Mouse (Mus musculus): ENCODE results near the gene Laptm5.

Gene Laptm5

GRCm38 (mm10) chr4:130913077-130913476 lies at the start of gene Laptm5:
Laptm5 (plus strand) TSS chr4:130913125.
- DNase-seq (ENCODE audit: low read depth, low spot score), result peak; percentile 89

DNA sequence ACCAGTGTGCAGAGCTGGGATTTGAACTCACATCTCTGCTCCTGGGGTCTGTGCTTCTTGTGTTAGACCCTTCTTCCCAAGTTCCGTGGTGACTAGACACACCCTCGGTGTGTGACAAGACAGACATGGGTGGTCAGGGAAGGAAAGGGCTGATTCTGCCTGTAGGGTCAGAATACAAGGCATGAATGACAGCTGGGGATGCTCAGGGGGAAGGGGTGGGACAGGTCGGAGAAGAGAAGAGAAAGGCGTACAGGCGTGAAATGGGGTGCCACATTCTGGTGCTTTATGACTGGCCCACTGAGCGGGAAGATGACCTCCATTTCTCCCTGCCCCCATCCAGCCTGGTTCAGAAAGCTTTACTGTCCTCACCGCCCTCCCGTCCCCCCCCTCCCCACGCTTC lies 47.5 kb upstream of the Laptm5 start:
- DNase-seq (ENCODE audit: low read depth, low spot score), result no peak

DNA sequence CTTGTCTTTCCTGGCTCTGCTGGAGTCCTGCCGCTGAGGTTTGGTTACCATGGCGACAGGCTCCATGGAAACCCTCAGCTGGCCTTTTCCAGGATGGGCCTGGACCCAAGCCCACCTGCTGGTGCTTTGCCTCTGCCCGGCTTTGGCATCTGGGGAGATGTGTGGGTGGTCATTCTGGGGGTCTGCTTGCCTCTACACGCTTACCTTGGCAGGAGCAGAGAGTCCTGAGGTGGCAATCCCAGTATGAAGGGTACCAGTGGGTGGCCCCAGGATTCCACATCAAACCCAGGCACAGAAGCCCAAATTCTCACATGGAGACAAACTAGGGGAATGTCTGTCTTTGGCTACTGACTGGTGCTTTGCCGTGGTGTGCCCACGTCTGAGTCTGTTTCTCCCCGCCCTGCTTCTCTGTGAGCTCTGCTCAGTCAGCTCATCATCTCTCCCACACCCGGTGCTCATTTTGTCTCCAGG lies 47.0 kb upstream of the Laptm5 start:
- no peak for DNase-seq (ENCODE audit: low read depth, low spot score)

GRCm38 (mm10) chr4:130867940-130868339 lies 45.0 kb upstream of the Laptm5 start:
- no peak for DNase-seq (ENCODE audit: low read depth, low spot score)

DNA sequence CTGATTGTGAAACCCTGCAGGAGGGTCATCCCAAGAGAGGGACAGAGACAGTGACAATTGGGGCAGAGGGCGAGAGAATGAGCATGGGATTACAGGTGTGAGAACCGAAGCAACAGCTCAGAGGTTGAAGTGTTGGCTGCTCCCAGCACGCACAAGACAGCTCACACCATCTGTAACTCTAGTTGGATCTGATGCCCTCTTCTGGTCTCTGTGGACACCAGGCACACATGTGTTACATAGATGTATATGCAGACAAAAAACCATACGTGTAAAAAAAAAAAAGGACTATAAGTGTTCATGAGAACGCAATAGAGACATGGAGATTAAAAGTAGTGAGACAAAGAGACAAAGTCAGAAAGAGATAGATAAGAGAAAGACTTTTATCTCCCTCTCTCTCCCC lies 44.1 kb upstream of the Laptm5 start:
- no peak for DNase-seq (ENCODE audit: low read depth, low spot score)

- DNase-seq (ENCODE audit: low read depth, low spot score), result no peak
These were observed 40.5 kb upstream of the Laptm5 start for GRCm38 (mm10) chr4:130872414-130872813.

- DNase-seq (ENCODE audit: low read depth, low spot score), result no peak
These were observed 39.5 kb upstream of the Laptm5 start for GRCm38 (mm10) chr4:130873440-130873839.

DNA sequence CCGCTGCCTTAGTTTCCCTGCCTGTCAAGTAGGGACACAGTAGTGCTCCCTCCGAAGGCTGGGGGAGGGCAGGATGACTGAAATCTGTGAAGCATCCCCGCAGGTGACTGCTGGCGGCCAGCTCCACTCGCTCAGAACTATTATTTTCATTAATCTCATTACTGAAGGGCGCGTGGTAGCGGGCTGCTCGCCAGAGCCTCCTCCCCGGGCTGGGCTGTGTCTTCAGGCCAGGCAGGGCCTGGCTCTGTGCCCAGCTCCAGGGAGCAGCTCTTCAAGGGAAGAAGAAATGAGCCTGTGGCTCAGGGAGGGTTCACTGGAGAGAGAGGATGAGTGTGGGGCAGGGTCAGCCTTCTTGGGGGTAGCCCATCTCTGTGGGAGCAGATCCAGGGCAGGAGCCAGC lies 38.3 kb upstream of the Laptm5 start:
- no peak for DNase-seq (ENCODE audit: low read depth, low spot score)

- DNase-seq (ENCODE audit: low read depth, low spot score), result no peak
These were observed 36.8 kb upstream of the Laptm5 start for GRCm38 (mm10) chr4:130876016-130876726.

DNA sequence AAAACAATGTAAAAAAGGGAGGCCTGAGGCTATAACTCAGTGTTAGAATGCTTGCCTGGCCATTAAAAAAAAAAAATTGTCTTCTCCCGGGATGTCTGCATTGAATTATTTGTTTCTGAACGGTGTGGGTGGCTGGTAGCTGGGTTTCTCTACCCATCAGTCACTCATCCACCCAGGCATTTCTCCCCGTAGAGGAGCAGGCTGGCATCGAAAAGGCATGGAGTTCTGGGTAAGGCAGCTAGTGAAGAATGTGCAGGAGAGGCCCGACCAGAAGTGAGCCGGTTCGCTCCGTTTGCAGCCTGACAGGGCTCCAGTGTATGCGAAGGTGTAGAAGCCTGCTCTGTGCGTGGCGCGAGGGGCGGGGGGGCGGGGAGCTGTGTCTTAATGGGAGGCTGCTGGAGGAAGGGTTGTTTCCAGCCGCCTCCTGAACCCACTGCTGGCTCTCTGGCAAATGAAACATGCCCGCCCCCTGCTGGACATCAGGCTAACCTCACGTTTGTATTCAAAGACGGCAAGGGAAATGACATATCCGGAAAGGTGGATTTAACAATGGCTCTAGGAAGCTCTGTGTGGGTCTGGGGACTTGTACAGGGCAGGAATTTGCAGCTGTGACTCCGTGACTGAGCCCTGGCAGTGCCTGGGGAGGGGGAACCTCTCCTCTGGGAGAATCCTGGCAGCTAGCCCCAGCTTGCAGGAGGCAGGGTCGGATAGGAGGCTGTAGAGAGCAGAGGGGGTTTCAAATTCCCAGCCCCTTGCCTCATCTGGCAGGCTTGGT lies 34.5 kb upstream of the Laptm5 start:
- DNase-seq (ENCODE audit: low read depth, low spot score), result peak; percentile 76

- no peak for DNase-seq (ENCODE audit: low read depth, low spot score)
These were observed 33.9 kb upstream of the Laptm5 start for GRCm38 (mm10) chr4:130879048-130879384.

- no peak for DNase-seq (ENCODE audit: low read depth, low spot score)
These were observed 31.6 kb upstream of the Laptm5 start for GRCm38 (mm10) chr4:130881336-130881735.

DNA sequence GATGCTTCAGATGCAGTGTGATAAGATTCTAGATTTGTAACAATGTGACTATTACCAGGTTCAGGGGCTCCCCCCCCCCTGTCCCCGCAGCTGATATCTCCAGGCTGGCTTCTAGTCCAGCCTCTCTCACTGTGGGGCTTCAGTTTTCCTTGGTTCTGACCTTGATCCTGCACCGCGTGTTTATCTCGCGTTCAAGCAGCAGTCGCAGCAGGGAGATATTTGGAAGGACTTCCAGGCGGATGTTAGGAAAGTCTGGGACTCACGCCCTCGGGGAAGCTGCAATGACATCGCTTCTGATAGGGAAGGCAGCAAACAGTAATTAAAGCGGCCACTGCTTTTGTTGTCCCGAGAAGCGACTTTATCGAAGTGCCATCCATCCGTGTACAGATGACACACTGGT lies 30.2 kb upstream of the Laptm5 start:
- no peak for DNase-seq (ENCODE audit: low read depth, low spot score)

GRCm38 (mm10) chr4:130883820-130884533 lies 28.9 kb upstream of the Laptm5 start:
- no peak for DNase-seq (ENCODE audit: low read depth, low spot score)

DNA sequence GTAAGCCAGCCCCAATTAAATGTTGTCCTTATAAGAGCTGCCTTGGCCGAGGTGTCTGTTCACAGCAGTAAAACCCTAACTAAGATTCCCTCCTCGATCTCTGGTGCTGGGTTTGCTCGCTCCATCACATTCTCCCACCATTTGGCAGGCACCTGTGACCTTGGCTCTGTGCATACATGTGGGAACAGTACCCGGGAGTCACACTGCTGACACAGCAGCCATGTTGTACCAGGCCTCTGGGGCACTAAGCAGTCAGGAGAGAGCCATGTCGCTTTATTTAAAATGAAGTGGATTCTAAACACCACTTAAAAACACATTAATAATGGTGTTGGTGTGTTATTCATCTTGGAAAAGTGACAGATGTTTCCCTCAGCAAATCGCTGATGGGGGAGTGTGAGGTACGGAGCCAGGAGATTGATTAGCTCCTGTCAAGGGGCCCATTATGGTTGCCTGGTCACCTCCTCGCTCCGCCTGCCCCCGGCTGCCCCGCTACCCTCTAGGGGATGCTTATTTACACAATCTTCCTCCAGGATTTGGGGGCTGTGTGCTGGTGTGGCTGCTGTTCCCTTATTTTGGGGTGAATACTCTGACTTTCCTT lies 25.7 kb upstream of the Laptm5 start:
- DNase-seq (ENCODE audit: low read depth, low spot score), result no peak

GRCm38 (mm10) chr4:130889777-130890510 lies 23.0 kb upstream of the Laptm5 start:
- no peak for DNase-seq (ENCODE audit: low read depth, low spot score)

- no peak for DNase-seq (ENCODE audit: low read depth, low spot score)
These were observed 22.4 kb upstream of the Laptm5 start for GRCm38 (mm10) chr4:130890511-130890840.

- DNase-seq (ENCODE audit: low read depth, low spot score), result peak; percentile 68
These were observed 20.8 kb upstream of the Laptm5 start for GRCm38 (mm10) chr4:130892001-130892587.

DNA sequence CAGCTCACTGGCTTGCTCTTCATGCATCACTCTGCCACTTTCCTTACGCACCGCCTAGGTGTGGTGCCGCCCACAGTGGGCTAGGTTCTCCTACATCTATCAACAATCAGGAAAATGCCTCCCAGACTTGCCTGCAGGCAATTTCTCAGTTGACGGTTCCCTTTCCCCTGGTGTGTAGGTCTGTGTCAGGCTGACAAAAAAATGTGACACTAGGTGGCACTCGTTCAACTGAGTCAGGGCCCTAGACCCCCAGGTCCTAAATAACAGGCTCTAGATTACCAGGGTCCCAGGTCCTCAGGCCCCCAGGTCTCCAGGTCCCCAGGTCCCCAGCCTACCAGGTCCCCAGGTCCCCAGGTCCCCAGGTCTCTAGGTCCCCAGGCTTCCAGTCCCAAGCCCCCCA lies 19.2 kb upstream of the Laptm5 start:
- DNase-seq (ENCODE audit: low read depth, low spot score), result no peak

GRCm38 (mm10) chr4:130895701-130896100 lies 17.2 kb upstream of the Laptm5 start:
- DNase-seq (ENCODE audit: low read depth, low spot score), result no peak

GRCm38 (mm10) chr4:130896372-130896771 lies 16.6 kb upstream of the Laptm5 start:
- DNase-seq (ENCODE audit: low read depth, low spot score), result peak; percentile 79

Data from CD4-positive helper T cell, adult 2 months (primary cell).